In the genomic region with DNA sequence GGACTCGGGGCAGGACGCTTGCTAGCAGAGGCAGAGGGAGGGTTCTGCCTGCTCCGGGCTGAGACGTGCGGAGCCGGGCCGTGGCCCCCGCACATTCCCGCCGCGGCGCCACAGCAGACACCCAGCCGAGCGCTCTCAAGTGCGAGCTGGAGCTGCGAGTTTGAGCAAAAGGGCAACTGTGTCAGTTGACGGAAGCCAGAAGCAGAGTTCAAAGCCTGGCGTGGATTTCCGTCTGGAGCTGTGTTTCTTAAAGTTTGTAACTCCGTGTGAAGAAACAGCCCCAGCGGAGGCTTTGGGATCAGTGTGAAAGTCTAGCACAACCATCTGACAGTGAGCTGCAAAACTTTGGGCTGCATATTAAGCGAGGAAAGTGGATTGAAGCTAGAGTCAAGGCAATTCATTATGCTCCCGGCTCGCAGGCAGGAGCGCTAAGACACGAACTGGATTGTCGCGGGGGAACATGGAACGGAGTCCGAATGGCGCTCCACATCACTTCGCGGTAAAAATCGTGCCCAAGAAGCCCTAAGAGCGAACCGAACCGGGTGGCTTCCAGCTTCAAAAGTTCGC, we compare ENCODE assay signal across 1 mouse cellular context.
A peak's percentile ranks its signal among the peaks of the same experiment; 100 is the strongest.
TF ChIP-seq lines count a peak whose summit lies in the region.

No protein-coding gene starts in this region.

TF ChIP-seq in CH12.LX, 34 proteins besides CTCF, POLR2A, EP300 and RAD21 (continued from another document):
- TF ChIP-seq PAX5 (IDR thresholded peaks at IDR 0.05; ENCODE audit: low read length) = no peak
- TF ChIP-seq ELF1 (IDR thresholded peaks at IDR 0.05; ENCODE audit: low read depth, low read length) = peak; percentile 43; the same call in 1 of the 2 replicates
- no peak; the same call in 1 of the 2 replicates for TF ChIP-seq RCOR1 (conservative IDR thresholded peaks at IDR 0.05; ENCODE audit: low read depth, low read length)
- peak; percentile 76 for TF ChIP-seq SIN3A (IDR thresholded peaks at IDR 0.05; ENCODE audit: low read length)
- TF ChIP-seq UBTF (IDR thresholded peaks at IDR 0.05; ENCODE audit: low read depth, low read length) = peak; percentile 28; the same call in 1 of the 2 replicates
- TF ChIP-seq MYC (IDR thresholded peaks at IDR 0.05; ENCODE audit: low read depth, low read length) = peak; percentile 52; the same call in 1 of the 2 replicates
- peak; percentile 67 for TF ChIP-seq NELFE (IDR thresholded peaks at IDR 0.05; ENCODE audit: low read depth, low read length)
- 0 out of 2 replicates have a peak, but pooled peaks have one; percentile 72 for TF ChIP-seq TBP (conservative IDR thresholded peaks at IDR 0.05; ENCODE audit: low read depth, low read length)
- no peak for TF ChIP-seq ZMIZ1 (IDR thresholded peaks at IDR 0.05; ENCODE audit: low read depth, low read length)
- TF ChIP-seq MXI1 (IDR thresholded peaks at IDR 0.05; ENCODE audit: low read depth, low read length) = no peak
- no peak for TF ChIP-seq NRF1 (IDR thresholded peaks at IDR 0.05; ENCODE audit: low read depth, low read length)
- peak; percentile 64; the same call in 1 of the 2 replicates for TF ChIP-seq MAX (IDR thresholded peaks at IDR 0.05; ENCODE audit: low read length)
- peak; percentile 24 for TF ChIP-seq SMC3 (IDR thresholded peaks at IDR 0.05; ENCODE audit: low read depth, low read length)
- peak; percentile 47; the same call in 1 of the 2 replicates for TF ChIP-seq HCFC1 (IDR thresholded peaks at IDR 0.05; ENCODE audit: low read depth, low read length)
- peak; percentile 87; the same call in 1 of the 2 replicates for TF ChIP-seq E2F4 (IDR thresholded peaks at IDR 0.05; ENCODE audit: insufficient replicate concordance, low read depth, low read length)
